Mouse (Mus musculus): ENCODE measurements around the gene Mgme1.

The Mgme1 gene

DNA sequence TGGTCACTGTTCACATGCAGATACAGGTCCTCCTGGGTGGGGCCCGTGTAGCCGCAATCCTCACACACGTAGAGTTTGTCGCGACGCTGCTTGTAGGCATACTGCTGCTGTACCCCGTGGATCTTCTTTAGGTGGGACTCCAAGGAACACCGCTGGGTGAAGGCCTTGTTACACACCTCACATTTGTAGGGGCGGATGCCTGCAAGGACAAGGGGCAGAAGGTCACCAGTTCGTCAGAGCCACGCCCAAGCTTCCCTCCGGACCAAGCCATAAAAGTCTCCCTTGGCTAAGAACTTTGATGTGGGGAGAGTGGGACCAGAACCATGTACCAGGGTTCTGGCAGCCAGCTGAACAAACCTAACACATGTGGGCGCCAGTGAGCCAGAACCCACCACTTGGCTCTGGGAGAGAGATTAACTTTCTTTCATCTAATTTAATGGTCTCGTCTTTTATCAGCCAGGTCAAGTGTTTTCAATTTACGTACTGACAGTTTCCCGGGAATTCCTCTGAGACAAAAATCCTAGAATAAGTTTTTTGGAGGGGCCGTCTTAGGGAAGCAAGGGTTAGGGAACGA is 35.3 kb downstream of the Mgme1 start:
- DNase-seq (ENCODE audit: low spot score in 2 of 2), result no peak

DNA sequence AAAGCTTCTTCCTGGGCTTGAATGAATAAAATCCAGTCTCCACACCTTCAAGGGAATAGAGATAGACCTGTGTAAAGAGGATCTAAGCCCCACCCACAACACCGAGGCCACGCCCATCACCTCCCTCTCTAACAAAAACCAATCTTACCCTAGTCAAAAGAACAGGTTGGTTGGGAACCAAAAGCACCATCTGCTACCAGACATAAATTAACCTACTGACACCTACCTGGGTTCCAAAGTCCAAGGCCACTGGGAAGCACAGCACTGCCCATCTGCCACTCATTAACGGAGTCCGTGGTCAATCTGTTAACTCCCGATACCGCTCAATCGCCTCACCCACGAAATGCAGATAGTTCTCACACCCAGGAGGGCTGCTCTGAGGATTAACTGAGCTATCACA is 38.1 kb downstream of the Mgme1 start:
- DNase-seq (ENCODE audit: low spot score in 2 of 2), result no peak

DNA sequence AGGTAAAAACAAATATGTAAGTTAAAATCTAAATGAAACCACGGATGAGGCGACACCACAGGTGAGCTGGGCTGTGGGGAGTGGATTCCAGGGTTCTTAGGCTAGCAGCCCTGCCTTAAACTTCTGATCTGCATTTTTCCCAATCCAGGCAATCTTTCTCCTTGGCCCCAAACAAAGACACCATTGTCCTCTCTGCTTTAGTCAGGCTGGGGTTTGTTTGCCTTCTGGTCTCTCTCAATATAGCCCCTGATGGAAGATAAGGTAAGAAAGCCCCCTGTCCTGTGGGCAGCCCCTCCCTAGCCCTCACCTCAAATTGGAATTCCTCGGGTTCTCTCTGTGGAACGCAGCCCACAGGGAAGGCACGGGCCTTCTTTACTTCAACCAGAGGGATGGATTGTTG is 39.8 kb downstream of the Mgme1 start:
- DNase-seq (ENCODE audit: low spot score in 2 of 2), result no peak

DNA sequence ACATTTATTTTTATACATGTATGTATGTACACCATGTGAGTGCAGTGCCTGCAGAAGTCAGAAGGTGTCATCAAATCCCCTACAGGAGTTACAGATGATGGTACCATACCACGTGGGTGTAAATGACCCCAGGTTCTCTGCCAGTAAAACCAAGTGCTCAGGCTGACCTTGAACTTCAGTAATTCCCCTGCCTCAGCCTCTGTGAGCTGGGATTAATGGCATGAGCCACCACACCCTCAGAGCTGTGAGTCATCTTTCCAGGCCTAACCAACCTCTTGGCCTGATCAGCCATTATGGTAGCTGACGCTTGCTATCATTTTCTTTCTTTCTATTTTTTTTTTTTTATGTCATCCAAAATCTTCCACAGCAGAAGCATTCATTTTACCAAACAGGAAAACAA is 40.9 kb downstream of the Mgme1 start:
- DNase-seq (ENCODE audit: low spot score in 2 of 2), result no peak

DNA sequence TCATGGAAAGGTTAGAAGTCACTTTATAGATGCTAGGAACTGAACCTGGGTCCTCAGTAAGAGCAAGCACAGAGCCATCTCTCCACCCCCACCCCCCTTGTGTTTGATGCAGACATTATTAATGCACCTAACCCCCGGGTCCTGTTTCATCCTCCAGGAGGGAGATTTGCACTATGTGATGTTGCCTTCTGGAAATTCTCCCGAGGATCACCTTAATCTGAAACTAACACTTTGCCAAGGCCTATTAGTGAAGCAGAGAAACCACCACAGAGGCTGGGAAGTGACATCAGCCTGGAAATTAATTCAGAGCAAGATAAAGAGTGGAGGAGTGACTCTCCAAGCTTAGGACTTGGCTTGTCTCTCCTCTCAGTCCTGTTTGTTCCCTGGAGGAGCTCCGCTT is 53.8 kb downstream of the Mgme1 start:
- DNase-seq (ENCODE audit: low spot score in 2 of 2), result no peak

DNA sequence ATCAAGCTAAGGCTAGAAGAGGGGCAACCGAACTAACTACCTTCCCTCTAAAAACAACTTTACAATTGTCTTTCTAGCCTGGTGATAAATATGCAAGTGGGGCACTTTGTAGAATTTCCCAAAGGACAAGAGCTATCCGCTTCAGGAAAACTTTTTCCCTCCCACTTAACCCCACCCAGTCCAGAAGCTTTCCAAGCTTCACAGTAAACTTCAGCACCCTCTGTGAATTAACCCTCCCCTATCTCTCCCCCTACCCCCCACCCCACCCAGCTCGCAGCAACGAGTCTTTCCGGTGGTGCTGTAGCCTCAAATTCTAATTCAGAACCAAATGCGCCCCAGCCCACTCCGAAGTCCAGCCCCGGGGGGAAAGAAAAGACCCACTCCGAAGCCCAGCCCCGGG is 59.0 kb downstream of the Mgme1 start:
- DNase-seq (ENCODE audit: low spot score in 2 of 2), result no peak

DNA sequence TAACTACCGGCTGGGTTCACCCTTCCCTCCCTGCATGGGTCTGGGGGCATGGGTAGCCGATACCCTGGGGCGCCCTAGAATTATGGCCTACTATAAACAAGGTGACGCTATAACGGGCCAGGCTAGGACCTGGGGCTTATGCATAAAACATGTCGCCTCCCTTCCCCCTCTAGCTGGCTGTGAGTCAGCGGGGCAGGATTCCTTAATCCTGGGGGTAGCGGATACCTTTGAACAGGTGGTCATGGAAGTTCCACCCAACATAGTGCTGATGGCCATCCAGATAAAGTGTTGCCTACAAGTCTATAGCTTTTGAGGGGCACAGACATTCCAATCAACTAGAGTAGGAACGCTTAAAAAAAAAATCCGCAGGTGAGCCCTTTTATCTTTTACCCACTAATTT is 59.5 kb downstream of the Mgme1 start:
- DNase-seq (ENCODE audit: low spot score in 2 of 2), result no peak

DNA sequence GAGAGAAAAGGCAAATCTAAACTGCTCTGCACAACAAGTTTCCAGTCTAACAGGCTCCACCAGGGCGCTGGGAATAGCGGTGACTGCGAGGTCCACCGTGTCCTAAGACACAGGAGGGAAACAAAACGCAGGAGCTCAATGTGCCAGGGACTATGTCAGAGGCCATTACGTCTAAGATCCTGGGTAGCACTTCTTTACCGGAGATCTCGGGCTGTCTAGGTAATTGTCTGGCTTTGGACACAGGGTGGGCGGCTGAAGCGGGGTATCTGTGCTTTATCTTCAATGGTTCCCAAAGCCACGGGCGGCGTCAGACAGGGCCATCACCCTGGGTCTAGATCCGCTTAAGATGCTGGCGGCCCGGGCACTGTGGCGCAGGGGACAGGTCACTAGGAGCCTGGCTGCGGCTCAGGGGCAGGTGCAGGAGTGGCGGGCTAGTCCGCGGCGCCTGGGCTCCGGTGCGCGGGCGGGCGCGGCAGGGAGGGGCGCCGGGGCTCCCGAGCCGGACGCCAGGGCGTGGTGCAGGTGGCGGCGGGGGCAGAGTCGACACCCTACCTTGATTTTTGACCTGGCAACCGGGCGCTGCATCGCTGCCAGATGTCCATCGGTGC is 60.0 kb downstream of the Mgme1 start:
- DNase-seq (ENCODE audit: low spot score in 2 of 2), result no peak
